Mouse (Mus musculus) forebrain, embryonic 16.5 days (tissue): ENCODE measurements around the gene Hsh2d. TPM values are rescaled to one million over a fixed set of nuclear protein-coding genes. Genes with fewer than 3 reads are reported as not detected.

Experiments
- ATAC-seq: fragments of 200-750 bp; cut with Nextera tagmentation; 2 replicates; pipeline ENCODE4 v1.8.0; 2017; ENCODE audit warnings: mild to moderate bottlenecking, moderate library complexity
- H3K27ac ChIP-seq: fragments of 300-500 bp; sonication (generic); 2 replicates; pipeline ENCODE4 v1.5.1; 2014; ENCODE audit warnings: low read length, control low read depth
- H3K27me3 ChIP-seq: fragments of 300-500 bp; sonication (generic); replicated peaks from 2 replicates; pipeline ENCODE4 v1.6.1; 2014; ENCODE audit warnings: low read length; ENCODE audit not compliant: control insufficient read depth, insufficient read depth
- H3K36me3 ChIP-seq: fragments of 300-500 bp; sonication (generic); 2 replicates; pipeline ENCODE4 v1.6.1; 2014; ENCODE audit not compliant: control insufficient read depth, insufficient read depth
- H3K4me1 ChIP-seq: fragments of 300-500 bp; sonication (generic); replicated peaks from 2 replicates; pipeline ENCODE4 v1.6.1; 2014; ENCODE audit warnings: low read length; ENCODE audit not compliant: control insufficient read depth, insufficient read depth
- H3K4me2 ChIP-seq: fragments of 300-500 bp; sonication (generic); 2 replicates; pipeline ENCODE4 v1.6.1; 2014; ENCODE audit warnings: mild to moderate bottlenecking, low read length, control low read depth
- H3K4me3 ChIP-seq: fragments of 300-500 bp; sonication (generic); replicated peaks from 2 replicates; pipeline ENCODE4 v1.5.1; 2014; ENCODE audit warnings: mild to moderate bottlenecking, low read length, control low read depth
- H3K9ac ChIP-seq: fragments of 300-500 bp; sonication (generic); replicated peaks from 2 replicates; pipeline ENCODE4 v1.6.1; 2014; ENCODE audit warnings: low read depth, low read length, control low read depth
- H3K9me3 ChIP-seq: fragments of 300-500 bp; sonication (generic); 2 replicates; pipeline ENCODE4 v1.6.1; 2016; ENCODE audit warnings: low read length; ENCODE audit not compliant: control insufficient read depth
- WGBS: fragments of 180-500 bp; shearing (Covaris S2); extraction: QIAGEN DNeasy Blood & Tissue Kit; methylation state at CpG from one replicate; pipeline ENCODE4 v1.1.7; 2014; 5-methylcytosine and 5-hydroxymethylcytosine counted together
- polyA plus RNA-seq: library from polyadenylated mRNA; unstranded; fragments of >200 nt; fragmentation: Nextera tagmentation; extraction: Ambion mirVana; gene quantifications from 2 replicates; pipeline ENCODE4 v1.2.1, GENCODE M21; 2015

The Hsh2d gene
- polyA plus RNA-seq, 1 experiment from 2014 or later: not detected

DNA sequence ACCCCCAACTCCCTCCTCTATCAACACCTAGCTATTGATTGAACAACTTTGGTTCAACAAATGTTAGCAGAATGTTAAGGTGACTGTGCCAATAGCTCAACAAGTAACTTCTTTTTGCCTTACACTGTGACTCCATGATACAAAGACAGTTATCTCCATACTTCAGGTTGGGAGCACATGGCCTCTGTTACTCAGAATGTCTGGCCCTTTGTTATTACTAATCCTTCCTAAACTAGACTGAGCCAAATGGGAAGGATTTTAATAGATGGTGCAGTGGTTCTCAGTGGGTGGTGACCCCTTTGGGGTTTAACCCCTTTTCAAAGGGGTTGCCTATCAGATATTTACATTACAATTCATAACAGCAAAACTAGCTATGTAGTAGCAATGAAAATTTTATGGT lies 36.1 kb upstream of the Hsh2d start:
- no peaks in the 10 kb centered on the region for H3K27me3 ChIP-seq
- no peak overlapping the region for H3K27ac ChIP-seq
- no peaks in the 10 kb centered on the region for H3K9me3 ChIP-seq
- no peak overlapping the region for H3K4me2 ChIP-seq
- H3K9ac ChIP-seq: no peak overlapping the region
- no peaks in the 10 kb centered on the region for H3K4me1 ChIP-seq
- ATAC-seq: no peak
- no peak overlapping the region for H3K4me3 ChIP-seq
- peaks cover 7% of the 10 kb centered on the region for H3K36me3 ChIP-seq

DNA sequence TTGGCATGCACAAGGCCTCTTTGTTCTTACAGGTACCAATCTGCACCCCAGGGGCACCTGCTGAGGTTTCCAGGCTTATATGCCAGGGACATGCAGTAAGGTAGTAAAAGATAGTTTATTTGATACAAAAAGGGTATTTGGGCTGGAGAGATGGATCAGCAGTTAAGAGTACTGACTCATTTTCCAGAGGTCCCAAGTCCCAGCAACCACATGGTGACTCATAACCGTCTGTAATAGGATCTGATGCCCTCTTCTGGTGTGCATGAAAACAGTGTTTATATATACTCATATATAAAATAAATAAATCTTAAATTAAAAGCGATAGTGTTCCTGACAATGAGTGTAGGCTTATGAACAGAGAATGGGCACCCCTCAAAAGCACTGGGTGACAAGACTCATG lies 31.3 kb upstream of the Hsh2d start:
- no peak overlapping the region for H3K27ac ChIP-seq

DNA sequence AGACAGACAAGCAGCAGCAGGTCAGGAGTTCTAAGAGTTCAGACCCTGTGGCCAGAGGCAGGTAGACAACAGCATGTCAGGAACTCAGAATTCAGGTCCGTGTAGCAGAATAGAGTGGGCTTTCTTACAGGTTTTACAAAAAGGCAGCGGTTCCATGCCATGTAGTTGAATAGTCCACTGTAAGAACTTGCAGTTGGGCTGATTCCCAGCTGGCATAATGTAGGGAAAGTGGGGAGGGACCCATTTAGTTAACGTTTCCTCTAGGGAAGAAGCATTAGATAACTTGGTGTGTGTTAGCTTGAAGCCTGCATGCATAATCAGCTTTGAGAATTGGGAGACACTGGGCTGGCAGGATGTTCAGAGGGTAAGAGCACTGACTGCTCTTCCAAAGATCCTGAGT lies 30.7 kb upstream of the Hsh2d start:
- Histone ChIP-seq H3K36me3 (no peaks in the 10 kb centered on the region), H3K27me3 (no peaks in the 10 kb centered on the region), H3K9me3 (no peaks in the 10 kb centered on the region), H3K4me1 (peaks cover 17% of the 10 kb centered on the region), H3K4me3 (no peak overlapping the region), H3K9ac (no peak overlapping the region), H3K27ac (no peak overlapping the region), H3K4me2 (no peak overlapping the region)
- 61% methylated on average over 3 of the region's 3 CpGs for WGBS
- ATAC-seq: no peak

More for the DNA sequence above, 31.3 kb upstream of the Hsh2d start:
- H3K36me3 ChIP-seq: no peaks in the 10 kb centered on the region
- no peak overlapping the region for H3K9ac ChIP-seq
- peaks cover 17% of the 10 kb centered on the region for H3K4me1 ChIP-seq
- no peak overlapping the region for H3K4me2 ChIP-seq
- H3K27me3 ChIP-seq: no peaks in the 10 kb centered on the region
- no peak for ATAC-seq
- 83% methylated on average over 2 of the region's 2 CpGs for WGBS
- H3K4me3 ChIP-seq: no peak overlapping the region
- H3K9me3 ChIP-seq: no peaks in the 10 kb centered on the region

DNA sequence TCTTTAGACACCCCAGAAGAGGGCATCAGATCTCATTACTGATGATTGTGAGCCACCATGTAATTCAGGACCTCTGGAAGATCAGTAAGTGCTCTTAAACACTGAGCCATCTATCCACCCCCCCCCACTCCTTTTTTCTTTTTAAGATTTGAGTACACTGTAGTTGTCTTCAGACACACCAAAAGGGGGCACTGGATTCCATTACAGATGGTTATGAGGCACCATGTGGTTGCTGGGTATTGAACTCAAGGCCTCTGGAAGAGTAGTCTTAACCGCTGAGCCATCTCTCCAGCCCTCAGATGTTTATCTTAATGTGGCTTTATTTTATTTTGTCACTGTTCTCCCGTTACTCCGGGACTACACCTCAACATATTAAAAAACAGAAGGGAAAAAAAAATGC lies 29.4 kb upstream of the Hsh2d start:
- Histone ChIP-seq H3K27ac (no peak overlapping the region), H3K9ac (no peak overlapping the region; the same call in 1 of the 2 replicates)

DNA sequence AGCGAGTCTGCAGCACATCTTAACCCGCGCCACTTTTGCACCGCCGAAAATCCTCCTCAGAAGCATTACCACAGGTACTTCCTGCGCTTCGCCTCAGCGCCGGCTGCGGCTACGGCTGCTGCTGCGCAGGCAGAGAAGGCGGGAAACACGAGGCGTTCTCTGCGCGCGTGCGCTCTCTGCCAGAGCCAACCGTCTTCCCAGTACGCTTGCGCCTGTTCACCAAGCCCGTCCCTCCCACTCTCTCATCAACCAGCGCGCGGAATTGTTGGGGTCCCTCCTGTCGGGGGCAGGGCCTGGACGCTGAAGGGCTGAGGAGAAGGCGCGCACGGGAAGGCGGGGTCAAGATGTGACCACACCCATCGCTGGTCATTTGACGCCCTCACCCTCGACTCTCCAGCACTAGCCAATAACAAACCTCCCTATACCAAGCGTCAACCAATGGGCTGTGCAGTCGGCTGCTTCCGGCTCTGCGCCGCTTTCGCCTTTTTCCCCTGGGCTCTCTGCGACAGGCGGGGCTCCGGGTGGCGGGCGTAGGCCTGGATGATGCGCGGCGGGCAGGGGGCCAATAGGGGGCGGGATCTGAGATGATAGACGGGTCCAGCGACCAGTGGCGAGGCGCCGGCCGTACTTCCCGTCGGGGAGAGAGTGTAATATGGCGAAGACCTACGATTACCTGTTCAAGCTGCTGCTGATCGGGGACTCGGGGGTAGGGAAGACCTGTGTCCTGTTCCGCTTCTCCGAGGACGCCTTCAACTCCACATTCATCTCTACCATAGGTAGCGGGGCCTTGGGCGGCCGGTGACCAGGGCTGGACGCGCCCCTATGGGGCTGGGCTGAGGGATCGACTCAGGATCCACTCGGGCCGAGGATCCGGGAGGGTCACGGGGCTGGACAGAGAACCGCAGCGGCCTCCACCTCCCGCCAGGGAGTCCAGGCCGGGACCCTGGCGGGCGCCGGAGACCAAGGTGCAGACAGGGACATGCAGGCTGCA lies 28.4 kb upstream of the Hsh2d start, which contains the start of gene Rab8a:
Gene Rab8a, plus strand, starts transcription at position 494 of the 991 bp plus-strand sequence.
- ATAC-seq: peak; percentile 98
- Histone ChIP-seq H3K27ac (peak within 1 kb of the TSS; percentile 78), H3K4me1 (peaks cover 17% of the 10 kb centered on the region), H3K9ac (peak within 1 kb of the TSS; percentile 84), H3K4me3 (peak within 1 kb of the TSS; percentile 74), H3K36me3 (no peaks in the 10 kb centered on the region), H3K4me2 (peak within 1 kb of the TSS; percentile 80), H3K27me3 (no peaks in the 10 kb centered on the region), H3K9me3 (no peaks in the 10 kb centered on the region)
- WGBS: under 1% methylated on average over 81 of the region's 82 CpGs

More for the DNA sequence above, 29.4 kb upstream of the Hsh2d start:
- peak overlapping the region; percentile 49 for H3K4me3 ChIP-seq
- H3K27me3 ChIP-seq: no peaks in the 10 kb centered on the region
- peaks cover 17% of the 10 kb centered on the region for H3K4me1 ChIP-seq
- 69% methylated on average over 3 of the region's 3 CpGs for WGBS
- peak overlapping the region; percentile 68 for H3K4me2 ChIP-seq
- ATAC-seq: no peak
- no peaks in the 10 kb centered on the region for H3K9me3 ChIP-seq
- no peaks in the 10 kb centered on the region for H3K36me3 ChIP-seq

DNA sequence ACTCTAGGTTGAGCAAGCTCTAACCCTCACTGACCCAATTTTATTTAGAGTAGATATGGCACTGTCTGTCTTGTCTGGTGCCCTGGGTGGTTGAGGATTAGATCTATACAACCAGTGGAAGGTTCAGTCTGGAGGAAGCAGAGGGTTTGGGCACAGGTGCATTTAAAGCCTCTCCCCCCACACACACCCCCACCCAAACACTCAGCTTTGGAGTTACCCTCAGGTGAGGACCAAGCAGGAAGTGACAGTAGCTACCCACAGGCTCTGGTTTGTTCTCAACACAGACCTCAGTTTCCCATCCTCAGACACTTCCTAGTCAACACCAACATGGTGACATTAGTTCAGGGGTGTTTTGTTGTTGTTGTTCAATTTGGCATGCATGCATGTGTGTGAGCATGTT lies 26.6 kb upstream of the Hsh2d start:
- Histone ChIP-seq H3K27me3 (no peaks in the 10 kb centered on the region), H3K9ac (no peak overlapping the region), H3K27ac (no peak overlapping the region), H3K4me2 (no peak overlapping the region), H3K9me3 (no peaks in the 10 kb centered on the region), H3K4me3 (no peak overlapping the region), H3K36me3 (no peaks in the 10 kb centered on the region; the same call in 1 of the 2 replicates), H3K4me1 (peaks cover 17% of the 10 kb centered on the region)
- no peak for ATAC-seq

DNA sequence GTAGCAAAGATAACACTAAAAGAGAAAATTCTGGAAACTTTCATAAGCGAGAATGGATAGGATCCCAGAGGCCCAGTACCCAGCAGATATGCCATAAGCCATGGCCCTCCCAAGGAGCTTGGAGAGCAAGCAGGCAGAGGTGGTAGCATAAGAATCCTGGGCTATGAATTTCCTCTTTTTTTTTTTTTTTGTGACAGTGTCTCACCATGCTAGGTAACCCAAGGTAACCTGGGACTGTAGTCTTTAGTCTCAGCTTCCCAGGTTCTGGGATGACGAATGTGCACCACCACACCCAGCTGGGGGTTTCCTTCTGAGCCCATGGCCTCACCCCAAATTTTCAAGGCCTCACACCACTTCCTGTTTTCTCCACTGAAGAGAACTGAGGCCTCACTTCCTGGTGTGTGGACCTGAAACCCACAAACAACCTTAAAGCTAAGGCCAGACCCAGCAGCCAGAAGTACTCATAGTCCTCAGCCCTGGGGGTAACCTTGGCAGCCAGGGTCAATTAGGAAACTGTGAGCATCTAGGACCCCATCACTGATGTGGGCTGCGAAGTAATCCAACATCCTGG lies 20.3 kb upstream of the Hsh2d start:
- Histone ChIP-seq H3K27ac (no peak overlapping the region), H3K4me2 (no peak overlapping the region), H3K36me3 (peaks cover 19% of the 10 kb centered on the region), H3K4me3 (no peak overlapping the region), H3K4me1 (no peaks in the 10 kb centered on the region), H3K9ac (no peak overlapping the region), H3K27me3 (no peaks in the 10 kb centered on the region), H3K9me3 (no peaks in the 10 kb centered on the region)
- 93% methylated on average over 3 of the region's 3 CpGs for WGBS
- no peak for ATAC-seq

DNA sequence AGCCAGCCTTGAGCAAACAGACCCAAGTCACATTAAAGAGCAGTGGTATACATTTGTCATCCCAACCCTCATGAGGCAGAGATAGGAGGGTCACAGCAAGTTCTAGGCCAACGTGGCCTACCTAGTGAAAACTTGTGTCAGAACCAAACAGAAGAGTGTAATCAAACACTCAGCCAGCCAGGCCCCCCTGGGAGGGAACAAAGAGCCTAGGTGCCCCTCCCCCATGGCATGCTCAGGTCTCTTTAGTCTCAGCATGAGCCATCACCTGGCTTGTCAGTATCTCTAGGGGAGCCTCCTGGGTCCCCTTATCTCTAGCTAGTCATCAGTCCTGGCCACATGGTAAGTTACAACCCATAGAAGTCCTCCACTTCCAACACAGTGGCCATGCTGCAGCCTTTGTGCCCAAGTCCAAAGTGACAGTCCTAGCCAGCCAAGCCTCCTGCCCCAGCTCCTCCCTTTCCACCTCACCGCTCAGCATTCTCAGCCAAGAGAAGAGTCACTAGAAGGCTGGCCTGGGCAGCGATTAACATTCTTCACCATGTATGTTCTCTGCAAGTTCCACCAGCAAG lies 19.7 kb upstream of the Hsh2d start:
- no peak overlapping the region for H3K27ac ChIP-seq
- no peak for ATAC-seq
- no peak overlapping the region for H3K9ac ChIP-seq
- no peaks in the 10 kb centered on the region for H3K4me1 ChIP-seq
- H3K4me2 ChIP-seq: no peak overlapping the region
- no peaks in the 10 kb centered on the region for H3K9me3 ChIP-seq
- peaks cover 24% of the 10 kb centered on the region for H3K36me3 ChIP-seq
- no peaks in the 10 kb centered on the region for H3K27me3 ChIP-seq
- H3K4me3 ChIP-seq: no peak overlapping the region
- 92% methylated on average over 3 of the region's 3 CpGs for WGBS

DNA sequence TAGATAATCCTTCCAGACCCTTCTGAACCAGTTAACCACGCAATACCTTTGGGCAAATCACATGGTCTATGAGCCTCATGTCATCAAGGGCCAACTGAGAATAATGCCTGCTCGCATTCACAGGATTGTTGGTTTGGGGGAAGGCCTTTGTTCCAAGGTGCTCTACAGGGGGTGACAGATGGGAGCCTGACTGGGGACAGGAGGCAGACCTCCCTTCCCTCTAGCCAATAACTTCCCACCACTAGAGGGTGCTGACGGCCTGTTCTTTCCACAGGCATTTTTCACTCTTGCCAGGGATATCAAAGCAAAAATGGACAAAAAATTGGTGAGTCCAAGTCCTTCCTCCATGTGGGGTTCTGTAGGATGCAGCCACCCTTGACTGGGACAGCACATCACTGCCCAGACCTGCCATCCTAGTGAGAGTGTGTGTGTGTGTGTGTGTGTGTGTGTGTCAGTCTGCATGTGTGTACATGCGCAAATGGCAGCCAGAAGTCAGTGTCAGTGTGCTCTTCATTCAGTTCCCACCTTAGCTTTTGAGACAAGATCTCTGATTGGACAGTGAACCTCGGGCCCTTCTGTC lies 12.0 kb upstream of the Hsh2d start:
- H3K27ac ChIP-seq: peak overlapping the region; percentile 3; the same call in 1 of the 2 replicates
- H3K27me3 ChIP-seq: no peaks in the 10 kb centered on the region
- peak; percentile 55; the same call in 1 of the 2 replicates for ATAC-seq
- no peak overlapping the region for H3K4me2 ChIP-seq
- no peaks in the 10 kb centered on the region for H3K9me3 ChIP-seq
- H3K4me1 ChIP-seq: no peaks in the 10 kb centered on the region
- no peak overlapping the region for H3K4me3 ChIP-seq
- WGBS: 56% methylated on average over 5 of the region's 5 CpGs
- peaks cover 47% of the 10 kb centered on the region for H3K36me3 ChIP-seq
- no peak overlapping the region for H3K9ac ChIP-seq
